Mouse (Mus musculus) liver, embryonic 14.5 days (tissue): ENCODE measurements around the gene Rfx4.

ENCODE experiments used
- CTCF ChIP-seq: IDR thresholded peaks from 2 replicates; pipeline ENCODE4 v1.5.1; 2016; ENCODE audit warnings: antibody characterized with exemption, low read depth, control low read depth
- EP300 ChIP-seq: IDR thresholded peaks from 2 replicates; pipeline ENCODE4 v1.6.1; 2016; ENCODE audit warnings: antibody characterized with exemption, low read depth

GRCm38 (mm10) chr10:84758200-84758468 lies 2.3 kb downstream of the Rfx4 start:
- TF ChIP-seq CTCF (no peak), EP300 (no peak)
